Mouse (Mus musculus) megakaryocyte, adult 5-6 weeks (primary cell): ENCODE data around the gene Pald1. TPM values are rescaled to one million over a fixed set of nuclear protein-coding genes. Genes with fewer than 3 reads are reported as not detected.

Experiments used
- ATAC-seq: 2 replicates; pipeline ENCODE4 v1.8.0; 2016; ENCODE audit warnings: mild to moderate bottlenecking, inconsistent platforms; ENCODE audit not compliant: poor library complexity, severe bottlenecking
- total RNA-seq, 2 experiments: library from RNA; stranded (forward) in 1 of 2; stranded (reverse) in 1 of 2; fragments of 153-499, 151-499 nt in 1 of 2; fragments of 221-1000, 200-1000 nt in 1 of 2; gene quantifications; 2 replicates each; pipeline versions ENCODE4 v1.2.3 to v1.2.4; 2015 to 2017

Pald1 gene
- total RNA-seq, 2 experiments from 2014 or later: 2.1 TPM; not detected in 1

DNA sequence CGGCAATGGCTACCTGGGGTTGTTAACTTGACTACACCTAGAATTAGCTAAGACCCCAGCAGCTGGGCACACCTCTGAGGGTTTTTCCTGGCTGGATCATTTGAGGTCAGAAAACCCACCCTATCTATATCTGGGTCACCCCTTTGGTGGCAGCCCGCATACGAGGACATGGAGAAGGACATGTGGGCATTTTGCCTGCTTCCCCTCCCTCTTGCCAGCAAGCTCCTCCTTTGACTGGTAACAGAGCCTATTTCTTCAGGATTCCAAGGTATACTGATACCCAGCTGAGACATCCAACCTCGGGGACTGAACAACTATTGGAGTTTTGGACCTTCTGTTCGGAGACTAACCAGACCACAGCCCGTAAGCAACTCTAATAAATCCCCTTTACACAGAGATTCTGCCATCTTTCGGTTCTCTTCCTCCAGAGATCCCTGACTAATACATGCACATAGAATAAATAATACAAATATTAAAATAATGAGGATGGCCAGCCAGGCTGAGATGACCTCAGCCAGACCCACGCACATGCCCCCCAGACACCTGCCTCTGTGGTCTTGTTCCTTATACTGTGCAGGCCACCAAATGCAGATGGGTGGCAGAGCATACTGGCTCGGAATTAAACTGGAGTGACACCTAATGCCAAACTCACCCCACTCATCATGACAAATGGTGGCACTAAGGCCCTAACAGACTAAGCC, 11.3 kb downstream of the Pald1 start:
- ATAC-seq: no peak

DNA sequence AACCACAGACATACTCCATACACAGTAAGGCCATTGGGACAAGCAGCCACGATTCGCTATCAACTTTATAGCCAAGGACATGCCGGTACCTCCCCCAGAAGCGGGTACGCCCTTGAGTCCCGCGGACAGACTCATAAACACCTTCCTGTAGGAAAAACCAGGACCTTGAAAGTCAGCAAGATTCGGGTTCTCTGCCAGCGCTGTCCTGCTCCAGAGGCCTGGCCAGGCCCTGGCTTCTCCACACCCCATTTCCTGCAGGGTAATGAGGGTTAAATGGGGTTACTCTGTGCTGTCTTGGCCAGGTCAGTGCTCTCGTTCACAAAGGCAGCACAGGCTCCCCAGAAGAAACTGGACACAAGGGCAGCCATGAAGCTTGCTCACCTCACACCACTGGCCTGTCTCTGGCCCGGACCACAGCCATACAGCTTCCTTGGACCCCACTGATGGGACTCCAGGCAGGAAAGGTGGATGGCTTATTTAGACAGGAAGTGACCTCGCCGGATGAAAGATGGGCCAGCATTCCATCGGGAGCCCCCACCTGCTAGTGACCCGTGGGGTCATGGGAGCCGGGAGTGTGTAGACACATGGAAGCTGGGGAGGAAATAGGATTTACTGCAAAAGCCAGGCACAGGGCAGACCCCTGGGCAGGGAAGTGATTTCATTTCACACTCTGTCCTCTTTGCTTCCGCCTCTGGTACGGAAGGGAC, 12.9 kb downstream of the Pald1 start:
- ATAC-seq: no peak

DNA sequence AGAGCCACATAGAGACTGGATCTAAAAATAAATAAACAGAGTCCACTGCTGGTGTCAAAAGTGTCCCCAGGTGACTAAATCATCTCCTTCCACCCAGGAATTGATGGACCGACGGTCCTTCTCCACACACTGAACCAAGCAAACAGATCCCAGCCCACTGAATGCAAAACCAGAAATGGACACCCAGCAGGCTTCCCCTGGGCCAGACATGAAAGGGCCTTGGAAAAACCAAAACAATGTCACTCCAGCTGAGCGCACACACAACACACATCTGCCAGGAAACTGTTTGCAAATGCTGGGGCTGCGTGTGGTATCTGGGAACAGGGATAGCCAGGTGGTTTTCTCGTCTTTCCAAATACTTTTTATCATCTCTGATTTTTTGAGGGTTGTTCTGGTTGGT, 13.6 kb downstream of the Pald1 start:
- no peak for ATAC-seq

DNA sequence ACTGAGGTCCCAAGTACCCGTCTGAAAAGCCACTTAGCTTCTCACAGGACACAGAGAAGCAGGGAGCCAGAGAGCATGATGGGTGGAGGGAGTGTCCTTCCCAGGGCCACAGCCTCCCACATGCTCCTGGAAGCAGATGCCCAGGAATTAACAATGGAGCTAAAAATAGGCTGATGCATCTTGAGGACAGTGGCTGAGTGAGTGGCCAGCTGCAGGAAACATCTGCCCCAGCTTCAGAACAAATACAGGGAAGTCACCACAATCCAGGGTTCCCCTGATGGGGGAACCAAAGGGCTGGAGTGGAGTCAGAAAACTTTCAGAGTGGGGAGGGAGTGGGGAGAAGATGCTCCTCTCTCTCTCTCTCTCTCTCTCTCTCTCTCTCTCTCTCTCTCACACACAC, 17.4 kb downstream of the Pald1 start:
- no peak for ATAC-seq

- ATAC-seq: no peak
These were observed 18.9 kb downstream of the Pald1 start for GRCm38 (mm10) chr10:61364431-61364830.

DNA sequence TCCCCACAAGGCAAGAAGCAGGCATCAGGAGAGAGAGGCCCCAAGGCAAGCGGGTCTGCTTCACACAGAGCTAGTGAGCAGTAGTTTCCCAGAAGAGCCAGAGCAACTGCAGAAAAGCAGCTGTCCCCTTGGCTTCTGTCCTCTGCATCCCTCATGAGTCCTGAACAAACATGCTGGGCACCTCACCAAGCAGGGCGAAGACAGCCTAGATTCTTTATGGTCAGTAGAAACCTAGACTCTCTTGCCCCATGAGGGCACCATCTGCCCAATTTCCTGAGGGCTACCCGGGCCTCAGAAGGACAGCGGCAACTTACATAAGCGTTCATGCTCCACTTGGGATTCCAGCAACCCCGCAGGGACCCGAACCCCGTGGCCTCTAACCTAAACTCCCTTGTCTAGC, 20.3 kb downstream of the Pald1 start:
- ATAC-seq: no peak

- no peak for ATAC-seq
These were observed 20.8 kb downstream of the Pald1 start for GRCm38 (mm10) chr10:61362483-61362882.

DNA sequence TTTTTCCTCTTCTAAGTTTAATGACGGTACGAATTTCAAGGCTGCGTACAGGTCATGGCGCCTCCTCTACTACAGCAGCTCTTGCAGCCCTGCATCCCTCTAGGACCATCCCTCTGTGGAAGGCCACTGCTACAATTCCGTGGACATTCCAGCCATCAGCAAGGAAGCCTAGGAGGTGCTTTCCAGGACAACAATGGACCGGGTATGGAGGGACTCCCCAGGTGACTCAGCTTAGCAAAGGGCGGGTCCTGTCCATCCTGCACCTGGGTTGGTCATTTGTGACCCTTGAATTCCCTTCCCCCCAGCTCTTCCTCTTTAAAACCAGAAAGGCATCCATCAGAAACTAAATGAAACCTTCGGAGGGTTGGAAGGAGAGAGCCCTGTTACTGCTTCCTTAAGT, 22.7 kb downstream of the Pald1 start:
- ATAC-seq: no peak

DNA sequence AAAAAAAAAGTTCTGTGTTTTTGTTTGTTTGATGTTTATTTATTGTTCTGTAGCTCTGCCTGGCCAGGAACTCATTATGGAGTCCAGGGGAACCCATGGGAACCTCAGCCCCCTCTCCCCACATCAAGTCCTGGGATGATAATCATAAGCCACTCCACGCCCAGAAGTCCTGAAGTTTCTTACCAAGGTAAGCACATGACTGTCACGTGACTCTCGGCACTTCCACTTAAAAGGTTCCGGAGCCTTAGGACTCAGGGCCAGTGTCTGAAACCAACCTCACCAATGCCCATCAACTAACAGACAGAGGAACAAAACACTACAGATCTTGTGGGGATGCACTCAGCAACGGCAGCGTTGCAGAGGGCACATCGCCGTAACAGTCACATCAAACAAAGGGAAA, 23.9 kb downstream of the Pald1 start:
- no peak for ATAC-seq

DNA sequence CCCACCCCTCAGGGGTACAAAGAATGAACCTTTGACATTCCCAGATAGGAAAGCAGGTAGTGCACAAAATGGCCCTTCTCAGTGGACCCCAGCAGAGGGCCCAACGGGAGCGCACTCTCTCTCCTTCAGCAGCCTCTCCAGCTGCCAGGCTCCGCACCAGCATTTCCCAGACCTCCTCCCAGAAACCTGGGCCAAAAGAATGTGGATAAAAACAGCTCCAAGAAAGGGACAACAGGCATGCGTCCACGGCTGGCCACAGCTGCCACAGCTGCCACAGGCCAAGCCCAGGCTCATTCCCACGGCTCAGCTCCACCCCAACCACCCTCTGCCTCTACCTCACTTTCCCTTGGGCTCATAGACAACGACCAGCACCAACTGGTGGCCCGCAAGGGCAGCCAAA, 25.7 kb downstream of the Pald1 start:
- ATAC-seq: no peak

- ATAC-seq: no peak
These were observed 26.8 kb downstream of the Pald1 start for GRCm38 (mm10) chr10:61356568-61356967.

- ATAC-seq: no peak
These were observed 27.2 kb downstream of the Pald1 start for GRCm38 (mm10) chr10:61356095-61356494.

DNA sequence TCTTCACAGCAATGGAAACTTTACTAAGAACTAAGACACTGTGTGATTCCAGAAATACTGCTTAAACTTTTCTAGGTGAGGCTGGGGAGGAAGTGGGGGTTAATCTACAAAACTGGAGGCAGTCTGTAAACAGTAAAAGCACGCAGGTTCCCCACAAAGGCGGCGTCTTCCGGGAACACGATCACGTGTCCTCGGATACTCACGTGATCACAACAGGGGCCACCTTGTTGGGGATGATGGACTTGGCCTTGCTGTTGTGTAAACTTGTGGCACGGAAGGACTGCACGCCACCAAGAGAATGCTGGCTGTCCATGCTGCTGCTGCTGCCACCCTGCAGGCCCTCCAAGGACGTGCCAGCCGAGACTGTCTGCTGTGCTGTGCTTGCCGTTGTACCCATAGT, 27.7 kb downstream of the Pald1 start:
- ATAC-seq: no peak

GRCm38 (mm10) chr10:61351216-61351615, 32.1 kb downstream of the Pald1 start:
- ATAC-seq: no peak

GRCm38 (mm10) chr10:61346374-61346773, 37.0 kb downstream of the Pald1 start:
- ATAC-seq: no peak

- ATAC-seq: no peak
These were observed 38.2 kb downstream of the Pald1 start for GRCm38 (mm10) chr10:61345179-61345578.

DNA sequence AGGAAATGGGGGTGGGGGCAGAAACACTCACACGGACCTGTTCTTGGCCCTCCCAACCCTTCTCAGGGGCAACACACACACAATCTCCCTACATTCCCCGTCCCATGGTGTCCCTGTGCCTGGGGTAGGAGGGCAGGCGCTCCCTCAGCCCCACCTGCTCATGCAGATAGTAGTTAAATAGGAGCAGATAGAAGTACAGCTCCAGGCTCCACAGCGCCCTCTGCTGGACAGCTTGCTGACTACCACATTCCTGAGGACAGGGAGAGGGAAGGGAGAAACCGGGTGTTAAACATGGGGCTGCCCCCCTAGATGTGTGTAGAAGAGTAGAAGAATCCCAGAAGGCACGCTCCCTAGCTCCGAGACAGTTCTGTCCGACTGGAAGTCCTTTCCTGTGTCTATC, 39.4 kb downstream of the Pald1 start:
- ATAC-seq: peak; percentile 52; the same call in 1 of the 2 replicates

DNA sequence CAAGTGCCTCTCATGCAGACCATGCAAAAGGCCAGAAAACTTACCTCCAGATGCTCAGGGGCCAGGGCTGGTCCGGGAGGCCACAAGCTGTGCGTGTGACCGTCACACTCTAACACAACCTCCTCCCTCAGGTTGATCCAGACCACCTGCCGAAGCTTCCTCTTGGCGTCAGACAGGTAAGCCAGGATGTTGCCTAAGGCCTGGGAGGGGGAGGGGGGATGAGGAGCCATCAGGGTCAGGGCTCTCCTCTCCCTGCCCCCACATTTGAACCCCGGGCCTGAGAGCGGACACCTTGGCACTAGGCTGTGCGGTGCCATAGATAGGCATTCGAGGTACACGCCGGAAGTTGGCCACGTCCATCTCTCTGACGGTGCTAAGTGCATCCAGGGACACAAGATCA, 40.6 kb downstream of the Pald1 start:
- no peak for ATAC-seq

DNA sequence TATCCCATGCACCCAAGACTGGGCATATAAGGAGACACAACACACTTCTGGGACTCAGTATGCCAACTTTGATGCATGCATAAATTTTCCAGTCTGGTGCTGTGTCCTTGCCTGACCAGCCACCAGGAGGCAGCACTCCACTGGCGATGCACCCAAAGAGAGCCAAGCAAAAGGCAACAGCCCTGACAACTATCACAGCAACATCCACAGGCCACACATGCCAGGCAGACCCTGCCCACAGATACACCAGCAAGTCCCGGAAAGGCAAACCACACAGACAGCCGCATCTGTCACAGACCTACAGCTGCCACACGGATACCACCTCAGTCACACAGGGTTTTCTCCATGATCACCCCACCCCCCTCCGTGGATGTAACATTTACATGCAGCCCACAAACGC, 41.8 kb downstream of the Pald1 start:
- peak; percentile 63 for ATAC-seq

DNA sequence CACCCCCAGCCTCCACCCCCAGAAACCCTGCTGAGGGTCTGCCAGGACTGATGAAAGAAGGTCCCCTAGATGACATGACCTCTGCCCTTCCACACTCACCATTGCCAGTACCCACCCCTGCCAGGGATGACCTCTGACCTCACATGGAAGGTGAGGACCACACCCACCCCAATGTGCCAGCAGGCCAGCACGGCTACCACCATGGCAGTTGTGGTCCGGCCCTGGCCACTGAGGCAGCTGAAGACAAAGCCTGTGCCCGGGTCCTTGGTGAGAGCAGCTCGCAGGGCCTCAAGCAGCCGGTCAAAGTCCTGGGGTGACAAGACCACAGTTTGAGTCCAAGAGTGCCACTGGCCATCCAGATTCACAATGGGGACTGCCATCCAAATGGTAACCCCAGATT, 42.3 kb downstream of the Pald1 start:
- no peak for ATAC-seq

- ATAC-seq: no peak
These were observed 43.1 kb downstream of the Pald1 start for GRCm38 (mm10) chr10:61340247-61340646.

- no peak for ATAC-seq
These were observed 44.1 kb downstream of the Pald1 start for GRCm38 (mm10) chr10:61339216-61339615.

DNA sequence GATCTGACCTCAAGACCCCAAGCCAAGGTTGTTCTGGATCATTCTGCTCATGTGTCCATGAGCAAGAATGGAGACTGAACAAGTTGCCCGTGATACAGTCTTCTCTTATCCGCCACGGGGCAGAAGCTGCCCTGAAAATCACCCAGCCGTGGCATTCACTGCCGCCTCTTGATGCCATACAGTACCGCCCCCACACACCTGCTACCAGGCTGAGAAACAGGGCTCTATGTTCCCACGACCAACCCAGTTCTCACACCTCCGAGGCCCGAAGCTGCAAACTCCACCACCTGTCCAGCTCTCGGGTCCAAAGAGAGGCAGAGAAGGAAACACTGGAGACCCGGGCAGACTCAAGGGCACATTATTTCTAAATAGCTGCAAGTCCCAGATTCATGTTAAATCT, 45.7 kb downstream of the Pald1 start:
- ATAC-seq: no peak
